Mouse (Mus musculus): ENCODE results near the gene Cep131. TPM values are rescaled to one million over a fixed set of nuclear protein-coding genes. Genes with fewer than 3 reads are reported as not detected.

Cep131 gene
- total and polyA plus RNA-seq, 3 experiments, result 7.9 to 26.2 (median 10.4) TPM

- peaks cover 2% of the 10 kb centered on the region for H3K4me1 ChIP-seq (ENCODE audit: insufficient read depth, low read depth, low read length)
- DNase-seq (ENCODE audit: low spot score), result no peak
- ATAC-seq (ENCODE audit: extremely low read depth, insufficient number of reproducible peaks, low FRiP score, poor library complexity, severe bottlenecking), result no peak
- H3K27me3 ChIP-seq (ENCODE audit: insufficient read depth, low read length), result peaks cover 27% of the 10 kb centered on the region
- no peak overlapping the region for H3K4me3 ChIP-seq (ENCODE audit: low read depth, low read length)
- no peaks in the 10 kb centered on the region for H3K36me3 ChIP-seq (replicated peaks)
- no peak for TF ChIP-seq GATA1 (IDR thresholded peaks at IDR 0.05; ENCODE audit: borderline replicate concordance, low read length)
- TF ChIP-seq CTCF (IDR thresholded peaks at IDR 0.05; ENCODE audit: low read depth, low read length), result no peak
- no peak for TF ChIP-seq GATA2 (IDR thresholded peaks at IDR 0.05; ENCODE audit: borderline replicate concordance, low read depth, low read length)
- no peak for TF ChIP-seq POLR2AphosphoS5 (IDR thresholded peaks at IDR 0.05; ENCODE audit: insufficient replicate concordance, low read depth, low read length)
- TF ChIP-seq TAL1 (conservative IDR thresholded peaks at IDR 0.05; ENCODE audit: low read depth, low read length), result no peak
- no peaks in the 10 kb centered on the region for H3K9me3 ChIP-seq (replicated peaks)
Measured at GRCm38 (mm10) chr11:120033473-120033872, 53.2 kb downstream of the Cep131 start.

- Histone ChIP-seq H3K27me3 (ENCODE audit: insufficient read depth, low read length) (peaks cover 20% of the 10 kb centered on the region), H3K36me3 (replicated peaks) (no peaks in the 10 kb centered on the region), H3K4me3 (ENCODE audit: low read depth, low read length) (no peak overlapping the region), H3K4me1 (ENCODE audit: insufficient read depth, low read depth, low read length) (peaks cover 2% of the 10 kb centered on the region), H3K9me3 (replicated peaks) (no peaks in the 10 kb centered on the region)
- DNase-seq (ENCODE audit: low spot score) (no peak), ATAC-seq (ENCODE audit: extremely low read depth, insufficient number of reproducible peaks, low FRiP score, poor library complexity, severe bottlenecking) (no peak)
- TF ChIP-seq POLR2AphosphoS5 (IDR thresholded peaks at IDR 0.05; ENCODE audit: insufficient replicate concordance, low read depth, low read length) (no peak), GATA1 (IDR thresholded peaks at IDR 0.05; ENCODE audit: borderline replicate concordance, low read length) (no peak), CTCF (IDR thresholded peaks at IDR 0.05; ENCODE audit: low read depth, low read length) (no peak), GATA2 (IDR thresholded peaks at IDR 0.05; ENCODE audit: borderline replicate concordance, low read depth, low read length) (no peak), TAL1 (conservative IDR thresholded peaks at IDR 0.05; ENCODE audit: low read depth, low read length) (no peak)
Measured at GRCm38 (mm10) chr11:120032052-120032451, 54.6 kb downstream of the Cep131 start.

- DNase-seq (ENCODE audit: low spot score) (no peak), ATAC-seq (ENCODE audit: extremely low read depth, insufficient number of reproducible peaks, low FRiP score, poor library complexity, severe bottlenecking) (no peak)
- H3K27me3 ChIP-seq (ENCODE audit: insufficient read depth, low read length), result peaks cover 20% of the 10 kb centered on the region
- no peaks in the 10 kb centered on the region for H3K9me3 ChIP-seq (replicated peaks)
- peaks cover 2% of the 10 kb centered on the region for H3K4me1 ChIP-seq (ENCODE audit: insufficient read depth, low read depth, low read length)
- H3K4me3 ChIP-seq (ENCODE audit: low read depth, low read length), result no peak overlapping the region
- no peaks in the 10 kb centered on the region for H3K36me3 ChIP-seq (replicated peaks)
- TF ChIP-seq GATA2 (IDR thresholded peaks at IDR 0.05; ENCODE audit: borderline replicate concordance, low read depth, low read length) (no peak), TAL1 (conservative IDR thresholded peaks at IDR 0.05; ENCODE audit: low read depth, low read length) (no peak), CTCF (IDR thresholded peaks at IDR 0.05; ENCODE audit: low read depth, low read length) (no peak), POLR2AphosphoS5 (IDR thresholded peaks at IDR 0.05; ENCODE audit: insufficient replicate concordance, low read depth, low read length) (no peak), GATA1 (IDR thresholded peaks at IDR 0.05; ENCODE audit: borderline replicate concordance, low read length) (no peak)
Measured at GRCm38 (mm10) chr11:120030145-120030901, 56.3 kb downstream of the Cep131 start.

- no peak for ATAC-seq (ENCODE audit: extremely low read depth, insufficient number of reproducible peaks, low FRiP score, poor library complexity, severe bottlenecking)
- Histone ChIP-seq H3K4me1 (ENCODE audit: insufficient read depth, low read depth, low read length) (no peaks in the 10 kb centered on the region; the same call in none of the 2 replicates), H3K36me3 (replicated peaks) (no peaks in the 10 kb centered on the region), H3K27me3 (ENCODE audit: insufficient read depth, low read length) (peaks cover 16% of the 10 kb centered on the region; the same call in 1 of the 2 replicates), H3K4me3 (ENCODE audit: low read depth, low read length) (no peak overlapping the region), H3K9me3 (replicated peaks) (no peaks in the 10 kb centered on the region)
- no peak for DNase-seq (ENCODE audit: low spot score)
- no peak for TF ChIP-seq POLR2AphosphoS5 (IDR thresholded peaks at IDR 0.05; ENCODE audit: insufficient replicate concordance, low read depth, low read length)
- no peak for TF ChIP-seq GATA2 (IDR thresholded peaks at IDR 0.05; ENCODE audit: borderline replicate concordance, low read depth, low read length)
- no peak for TF ChIP-seq TAL1 (conservative IDR thresholded peaks at IDR 0.05; ENCODE audit: low read depth, low read length)
- no peak for TF ChIP-seq CTCF (IDR thresholded peaks at IDR 0.05; ENCODE audit: low read depth, low read length)
- no peak for TF ChIP-seq GATA1 (IDR thresholded peaks at IDR 0.05; ENCODE audit: borderline replicate concordance, low read length)
Measured at GRCm38 (mm10) chr11:120029431-120030144, 57.0 kb downstream of the Cep131 start.

- ATAC-seq (ENCODE audit: extremely low read depth, insufficient number of reproducible peaks, low FRiP score, poor library complexity, severe bottlenecking), result no peak
- no peak for TF ChIP-seq TAL1 (conservative IDR thresholded peaks at IDR 0.05; ENCODE audit: low read depth, low read length)
- TF ChIP-seq GATA1 (IDR thresholded peaks at IDR 0.05; ENCODE audit: borderline replicate concordance, low read length), result no peak
- TF ChIP-seq GATA2 (IDR thresholded peaks at IDR 0.05; ENCODE audit: borderline replicate concordance, low read depth, low read length), result no peak
- TF ChIP-seq POLR2AphosphoS5 (IDR thresholded peaks at IDR 0.05; ENCODE audit: insufficient replicate concordance, low read depth, low read length), result no peak
- TF ChIP-seq CTCF (IDR thresholded peaks at IDR 0.05; ENCODE audit: low read depth, low read length), result no peak
- peaks cover 19% of the 10 kb centered on the region; the same call in 1 of the 2 replicates for H3K27me3 ChIP-seq (ENCODE audit: insufficient read depth, low read length)
Measured at GRCm38 (mm10) chr11:120028319-120029092, 58.1 kb downstream of the Cep131 start.

More at GRCm38 (mm10) chr11:120028319-120029092, 58.1 kb downstream of the Cep131 start:
- H3K4me1 ChIP-seq (ENCODE audit: insufficient read depth, low read depth, low read length), result no peaks in the 10 kb centered on the region
- DNase-seq (ENCODE audit: low spot score), result no peak
- H3K9me3 ChIP-seq (replicated peaks), result no peaks in the 10 kb centered on the region
- no peaks in the 10 kb centered on the region for H3K36me3 ChIP-seq (replicated peaks)
- H3K4me3 ChIP-seq (ENCODE audit: low read depth, low read length), result no peak overlapping the region
